Mouse (Mus musculus): ENCODE results near the gene Gm47841.

Gene Gm47841

GRCm38 (mm10) chr15:101039651-101040050 lies 7.5 kb downstream of the Gm47841 start:
- DNase-seq = peak; percentile 20

- no peak for DNase-seq
These were observed 18.2 kb downstream of the Gm47841 start for GRCm38 (mm10) chr15:101028960-101029359.

- no peak for DNase-seq
These were observed 35.8 kb downstream of the Gm47841 start for GRCm38 (mm10) chr15:101011352-101011751.

- no peak for DNase-seq
These were observed 38.7 kb downstream of the Gm47841 start for GRCm38 (mm10) chr15:101008386-101009010.

GRCm38 (mm10) chr15:101007236-101007635 lies 40.0 kb downstream of the Gm47841 start:
- no peak for DNase-seq

- no peak for DNase-seq
These were observed 40.8 kb downstream of the Gm47841 start for GRCm38 (mm10) chr15:101006251-101007040.

GRCm38 (mm10) chr15:101005717-101006116 lies 41.5 kb downstream of the Gm47841 start:
- no peak for DNase-seq

- DNase-seq = no peak
These were observed 42.7 kb downstream of the Gm47841 start for GRCm38 (mm10) chr15:101004538-101004937.

- no peak for DNase-seq
These were observed 44.7 kb downstream of the Gm47841 start for GRCm38 (mm10) chr15:101002466-101002865.

GRCm38 (mm10) chr15:101001685-101002084 lies 45.5 kb downstream of the Gm47841 start:
- no peak for DNase-seq

GRCm38 (mm10) chr15:100997090-100997489 lies 50.1 kb downstream of the Gm47841 start:
- peak; percentile 26 for DNase-seq

All from thymus, postnatal 25 days (tissue).